Mouse (Mus musculus) E14TG2a.4 (cell line): ENCODE measurements at regions not wholly inside any gene's neighbourhood (a gene's known extent, or its start where the extent isn't known, plus 50 kb on each side); places are given as distances from the start of the nearest gene placed in this dataset.

Experiments used
- CTCF ChIP-seq: conservative IDR thresholded peaks from 2 replicates; pipeline ENCODE4 v1.5.1; 2014; ENCODE audit warnings: low read length
- POU5F1 ChIP-seq: IDR thresholded peaks from 2 replicates; pipeline ENCODE4 v1.6.1; 2014; ENCODE audit warnings: low read length, borderline replicate concordance

- TF ChIP-seq CTCF, result no peak
- no peak for TF ChIP-seq POU5F1
Observed at GRCm38 (mm10) chr13:90466096-90466495, 376.7 kb upstream of the Xrcc4 start.
